Mouse (Mus musculus) kidney, embryonic 16.5 days (tissue): Measurements from ENCODE around the gene Parp6. TPM values are rescaled to one million over a fixed set of nuclear protein-coding genes. Genes with fewer than 3 reads are reported as not detected.

Experiments
- ATAC-seq: fragments of 200-750 bp; cut with Nextera tagmentation; 2 replicates; pipeline ENCODE4 v1.8.0; 2017; ENCODE audit warnings: moderate TSS enrichment; ENCODE audit not compliant: low FRiP score, low TSS enrichment
- H3K27ac ChIP-seq: fragments of 300-500 bp; sonication (generic); 2 replicates; pipeline ENCODE4 v1.5.1; 2014; ENCODE audit warnings: low read length
- H3K27me3 ChIP-seq: fragments of 300-500 bp; sonication (generic); 2 replicates; pipeline ENCODE4 v1.6.1; 2014; ENCODE audit warnings: low read length, control low read depth, mixed read lengths; ENCODE audit not compliant: insufficient read depth
- H3K36me3 ChIP-seq: fragments of 300-500 bp; sonication (generic); 2 replicates; pipeline ENCODE4 v1.6.1; 2014; ENCODE audit warnings: low read length, control low read depth, mixed read lengths; ENCODE audit not compliant: insufficient read depth
- H3K4me1 ChIP-seq: fragments of 300-500 bp; sonication (generic); 2 replicates; pipeline ENCODE4 v1.6.1; 2014; ENCODE audit warnings: low read length, control low read depth, mixed read lengths; ENCODE audit not compliant: insufficient read depth
- H3K4me2 ChIP-seq: fragments of 300-500 bp; sonication (generic); replicated peaks from 2 replicates; pipeline ENCODE4 v1.6.1; 2014; ENCODE audit warnings: low read depth, low read length
- H3K4me3 ChIP-seq: fragments of 300-500 bp; sonication (generic); 2 replicates; pipeline ENCODE4 v1.5.1; 2014; ENCODE audit warnings: mild to moderate bottlenecking, low read length
- H3K9ac ChIP-seq: fragments of 300-500 bp; sonication (generic); replicated peaks from 2 replicates; pipeline ENCODE4 v1.6.1; 2014; ENCODE audit warnings: low read length
- H3K9me3 ChIP-seq: fragments of 300-500 bp; sonication (generic); 2 replicates; pipeline ENCODE4 v1.6.1; 2016; ENCODE audit warnings: low read length, control low read depth
- WGBS: fragments of 180-500 bp; shearing (Covaris S2); extraction: QIAGEN DNeasy Blood & Tissue Kit; methylation state at CpG from one replicate; pipeline ENCODE4 v1.1.7; 2014; 5-methylcytosine and 5-hydroxymethylcytosine counted together
- polyA plus RNA-seq: library from polyadenylated mRNA; unstranded; fragments of >200 nt; fragmentation: Nextera tagmentation; extraction: Ambion mirVana; gene quantifications from 2 replicates; pipeline ENCODE4 v1.2.1, GENCODE M21; 2015

The Parp6 gene
- polyA plus RNA-seq, 1 experiment from 2014 or later: 23.6 TPM

GRCm38 (mm10) chr9:59654450-59654983, 37.4 kb downstream of the Parp6 start:
- Histone ChIP-seq H3K4me2 (no peak overlapping the region), H3K27me3 (no peaks in the 10 kb centered on the region), H3K4me3 (no peak overlapping the region), H3K27ac (no peak overlapping the region), H3K36me3 (peaks cover 8% of the 10 kb centered on the region), H3K4me1 (peaks cover 26% of the 10 kb centered on the region), H3K9me3 (no peaks in the 10 kb centered on the region), H3K9ac (no peak overlapping the region)
- 85% methylated on average over 2 of the region's 2 CpGs for WGBS
- ATAC-seq: no peak

- H3K27ac ChIP-seq: peak within 1 kb of the TSS; percentile 96
- peak within 1 kb of the TSS; percentile 77 for H3K4me3 ChIP-seq
- peaks cover 41% of the 10 kb centered on the region for H3K4me1 ChIP-seq
- H3K9me3 ChIP-seq: no peaks in the 10 kb centered on the region
- under 1% methylated on average over 46 of the region's 46 CpGs for WGBS
- peak; percentile 94 for ATAC-seq
- peak within 1 kb of the TSS; percentile 86 for H3K9ac ChIP-seq
- peak within 1 kb of the TSS; percentile 80 for H3K4me2 ChIP-seq
- H3K27me3 ChIP-seq: no peaks in the 10 kb centered on the region
- peaks cover 8% of the 10 kb centered on the region for H3K36me3 ChIP-seq
Measured at GRCm38 (mm10) chr9:59655958-59656634, 39.0 kb downstream of the Parp6 start, which contains the start of gene Pkm. Gene Pkm, plus strand, starts transcription at chr9:59656368.

- Histone ChIP-seq H3K27ac (peak overlapping the region; percentile 96), H3K27me3 (no peaks in the 10 kb centered on the region), H3K4me1 (peaks cover 50% of the 10 kb centered on the region), H3K9ac (peak overlapping the region; percentile 86), H3K36me3 (peaks cover 13% of the 10 kb centered on the region), H3K4me3 (peak overlapping the region; percentile 77), H3K9me3 (no peaks in the 10 kb centered on the region), H3K4me2 (peak overlapping the region; percentile 80)
- peak; percentile 26 for ATAC-seq
- under 1% methylated on average over 64 of the region's 65 CpGs for WGBS
Measured at GRCm38 (mm10) chr9:59656635-59657617, 39.8 kb downstream of the Parp6 start.

GRCm38 (mm10) chr9:59658146-59658545, 41.1 kb downstream of the Parp6 start:
- Histone ChIP-seq H3K9me3 (no peaks in the 10 kb centered on the region), H3K27ac (peak overlapping the region; percentile 96), H3K4me3 (peak overlapping the region; percentile 77), H3K36me3 (peaks cover 16% of the 10 kb centered on the region), H3K27me3 (no peaks in the 10 kb centered on the region), H3K4me1 (peaks cover 53% of the 10 kb centered on the region), H3K4me2 (peak overlapping the region; percentile 80), H3K9ac (peak overlapping the region; percentile 86)
- no peak for ATAC-seq
- 11% methylated on average over 4 of the region's 4 CpGs for WGBS

GRCm38 (mm10) chr9:59659036-59660026, 42.2 kb downstream of the Parp6 start:
- peak overlapping the region; percentile 61 for H3K27ac ChIP-seq
- no peaks in the 10 kb centered on the region for H3K27me3 ChIP-seq
- H3K36me3 ChIP-seq: peaks cover 18% of the 10 kb centered on the region
- H3K4me3 ChIP-seq: peak overlapping the region; percentile 77
- H3K4me2 ChIP-seq: peak overlapping the region; percentile 80
- no peaks in the 10 kb centered on the region for H3K9me3 ChIP-seq
- H3K4me1 ChIP-seq: peaks cover 63% of the 10 kb centered on the region
- peak overlapping the region; percentile 42 for H3K9ac ChIP-seq
- peak; percentile 21; the same call in 1 of the 2 replicates for ATAC-seq
- WGBS: 25% methylated on average over 14 of the region's 14 CpGs

GRCm38 (mm10) chr9:59660421-59660820, 43.3 kb downstream of the Parp6 start:
- Histone ChIP-seq H3K4me1 (peaks cover 61% of the 10 kb centered on the region), H3K36me3 (peaks cover 21% of the 10 kb centered on the region), H3K4me3 (peak overlapping the region; percentile 15; the same call in 1 of the 2 replicates), H3K27ac (peak overlapping the region; percentile 61), H3K27me3 (no peaks in the 10 kb centered on the region), H3K9me3 (no peaks in the 10 kb centered on the region), H3K4me2 (peak overlapping the region; percentile 80; the same call in 1 of the 2 replicates), H3K9ac (no peak overlapping the region)
- ATAC-seq: no peak
- WGBS: 60% methylated on average over 10 of the region's 10 CpGs

- H3K4me1 ChIP-seq: peaks cover 58% of the 10 kb centered on the region
- no peak for ATAC-seq
- no peaks in the 10 kb centered on the region for H3K9me3 ChIP-seq
- H3K27ac ChIP-seq: no peak overlapping the region
- H3K4me2 ChIP-seq: no peak overlapping the region
- no peaks in the 10 kb centered on the region for H3K27me3 ChIP-seq
- no peak overlapping the region for H3K9ac ChIP-seq
- H3K4me3 ChIP-seq: no peak overlapping the region
- WGBS: 56% methylated on average over 6 of the region's 6 CpGs
- peaks cover 28% of the 10 kb centered on the region for H3K36me3 ChIP-seq
Measured at GRCm38 (mm10) chr9:59661298-59661975, 44.4 kb downstream of the Parp6 start.

- Histone ChIP-seq H3K4me2 (no peak overlapping the region), H3K9me3 (no peaks in the 10 kb centered on the region), H3K9ac (no peak overlapping the region), H3K4me3 (no peak overlapping the region), H3K27ac (no peak overlapping the region), H3K4me1 (peaks cover 50% of the 10 kb centered on the region), H3K27me3 (no peaks in the 10 kb centered on the region), H3K36me3 (peaks cover 45% of the 10 kb centered on the region)
- 83% methylated on average over 7 of the region's 7 CpGs for WGBS
- ATAC-seq: no peak
Measured at GRCm38 (mm10) chr9:59663226-59663625, 46.1 kb downstream of the Parp6 start.
